Mouse (Mus musculus) E14TG2a.4 (cell line): ENCODE measurements at regions not wholly inside any gene's neighbourhood (a gene's known extent, or its start where the extent isn't known, plus 50 kb on each side); places are given as distances from the start of the nearest gene placed in this dataset.

Source experiments
- CTCF ChIP-seq: conservative IDR thresholded peaks from 2 replicates; pipeline ENCODE4 v1.5.1; 2014; ENCODE audit warnings: low read length
- NANOG ChIP-seq: IDR thresholded peaks from 2 replicates; pipeline ENCODE4 v1.6.1; 2014; ENCODE audit warnings: borderline replicate concordance, low read length, mixed read lengths
- POU5F1 ChIP-seq: IDR thresholded peaks from 2 replicates; pipeline ENCODE4 v1.6.1; 2014; ENCODE audit warnings: low read length, borderline replicate concordance

GRCm38 (mm10) chr13:113495136-113495535 lies 123.2 kb downstream of the Snx18 start:
- no peak for TF ChIP-seq CTCF
- TF ChIP-seq POU5F1 = no peak
- TF ChIP-seq NANOG = no peak
